Mouse (Mus musculus) megakaryocyte, embryonic 14.5 days (primary cell): Measurements from ENCODE around the gene Psmd12.

ENCODE experiments used
- FLI1 ChIP-seq: IDR thresholded peaks from 2 replicates; pipeline ENCODE4 v1.6.1; 2012; ENCODE audit warnings: low read length, inconsistent platforms, mixed read lengths
- GATA1 ChIP-seq: IDR thresholded peaks from 3 replicates; pipeline ENCODE4 v1.6.1; 2012; ENCODE audit warnings: mixed read lengths, low read length, inconsistent platforms, borderline replicate concordance

DNA sequence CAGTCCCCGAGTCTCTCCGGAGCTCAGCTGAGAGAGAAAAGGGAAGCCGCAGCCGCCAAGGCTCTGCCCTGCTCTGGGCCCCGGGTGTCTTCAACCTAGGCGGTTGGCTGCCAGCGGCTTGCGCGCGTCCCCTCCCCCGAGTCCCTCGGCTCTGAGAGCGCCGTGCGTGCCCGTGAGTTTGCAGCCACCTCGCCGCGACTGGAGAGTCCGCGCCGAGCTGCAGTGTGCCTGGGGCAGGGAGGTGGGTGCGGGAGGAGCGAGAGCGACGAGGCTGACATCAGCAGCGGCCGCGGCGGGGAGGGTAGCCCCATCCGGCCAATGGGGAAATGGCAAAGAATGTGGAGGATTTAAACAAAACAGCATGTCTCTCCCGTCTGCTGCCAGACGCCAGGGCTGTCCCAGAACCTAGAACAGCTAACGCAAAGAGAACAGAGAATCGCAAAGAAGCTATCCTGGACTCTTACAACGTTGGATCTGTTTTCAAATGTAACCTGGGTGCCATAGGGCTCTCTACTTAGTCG is 8.7 kb upstream of the Psmd12 start, which contains the start of gene Pitpnc1:
- TF ChIP-seq GATA1 = no peak
- TF ChIP-seq FLI1 = no peak
